Mouse (Mus musculus) kidney, adult 2 months (tissue): ENCODE data around the gene Atg10.

Experiments
- CTCF ChIP-seq: fragments of 200-500 bp; conservative IDR thresholded peaks from 2 replicates; pipeline ENCODE4 v1.5.1; 2011; ENCODE audit warnings: low read depth, mild to moderate bottlenecking, control low read depth, low read length, moderate library complexity, mixed read lengths; ENCODE audit not compliant: insufficient read depth, insufficient read length
- POLR2A ChIP-seq: fragments of 200-500 bp; IDR thresholded peaks from one replicate; pipeline ENCODE4 v1.6.1; 2011; ENCODE audit warnings: low read depth, low read length, control low read depth

DNA sequence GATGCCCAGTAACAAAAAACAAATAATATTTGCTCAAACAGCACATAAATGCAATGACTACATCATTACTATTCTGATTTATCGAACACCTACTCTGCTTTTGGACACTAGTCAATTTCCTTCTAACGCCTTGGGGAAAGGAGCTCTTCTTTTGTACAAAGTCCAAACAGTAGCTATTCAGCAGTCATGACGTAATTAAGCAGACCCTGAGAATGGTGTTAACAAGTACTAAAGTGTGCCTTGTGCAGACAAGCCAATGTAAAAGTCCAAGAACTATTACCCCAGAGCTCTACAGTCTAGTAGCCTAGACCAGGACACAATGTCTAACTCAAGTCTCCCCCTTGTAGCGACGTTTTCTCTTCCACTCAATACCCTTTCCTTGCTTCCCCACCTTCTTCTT is 67.5 kb downstream of the Atg10 start:
- TF ChIP-seq POLR2A (no peak), CTCF (no peak)
